Mouse (Mus musculus) G1E (cell line): ENCODE data around the gene Slc25a19.

Experiments
- CTCF ChIP-seq: IDR thresholded peaks from 2 replicates; pipeline ENCODE4 v1.5.1; 2012; ENCODE audit warnings: low read depth, low read length, inconsistent platforms, mixed read lengths
- GATA1 ChIP-seq: IDR thresholded peaks from 2 replicates; pipeline ENCODE4 v1.6.1; 2012; ENCODE audit warnings: borderline replicate concordance, low read length, inconsistent platforms, mixed read lengths
- TAL1 ChIP-seq: conservative IDR thresholded peaks from 2 replicates; pipeline ENCODE4 v1.6.1; 2012; ENCODE audit warnings: low read depth, low read length, inconsistent platforms, mixed read lengths

DNA sequence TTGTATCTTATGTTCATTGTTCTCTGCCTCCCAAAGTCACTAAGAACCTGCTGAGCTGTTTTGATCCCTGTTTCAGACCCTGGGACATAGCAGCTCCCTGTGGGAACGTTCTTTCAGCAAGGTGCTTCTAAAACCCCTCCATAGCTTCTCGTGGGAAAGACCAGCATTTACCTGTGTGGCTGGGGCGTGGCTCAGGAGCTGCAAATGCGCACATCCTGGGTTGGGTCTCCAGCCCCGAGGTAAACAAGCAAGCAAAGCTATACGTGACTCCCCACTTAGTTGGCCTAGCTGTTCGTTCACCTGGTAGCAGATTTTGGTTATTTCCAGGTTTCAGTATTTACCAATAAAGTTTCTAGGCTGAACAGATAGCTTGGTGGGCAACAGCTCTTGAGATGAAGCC is 4.2 kb upstream of the Slc25a19 start:
- TF ChIP-seq GATA1: no peak
- no peak for TF ChIP-seq TAL1
- no peak for TF ChIP-seq CTCF
